Mouse (Mus musculus) embryo, embryonic 10 days (tissue): ENCODE results near the gene Cdcp2.
A peak's percentile ranks its signal among the peaks of the same experiment; 100 is the strongest.

Experiments used
- DNase-seq: peaks from one replicate; pipeline ENCODE4 v3.0.0-alpha.2; 2015; ENCODE audit warnings: low spot score

The Cdcp2 gene

GRCm38 (mm10) chr4:107096841-107097373, at the start of gene Cdcp2:
Gene Cdcp2, plus strand, starts transcription at chr4:107096891.
- peak; percentile 23 for DNase-seq

- DNase-seq = no peak
Observed at GRCm38 (mm10) chr4:107047806-107048205, 48.9 kb upstream of the Cdcp2 start.

GRCm38 (mm10) chr4:107048568-107049162, 48.0 kb upstream of the Cdcp2 start:
- DNase-seq = no peak

- DNase-seq = no peak
Observed at GRCm38 (mm10) chr4:107051889-107052288, 44.8 kb upstream of the Cdcp2 start.

GRCm38 (mm10) chr4:107052962-107053553, 43.6 kb upstream of the Cdcp2 start:
- peak; percentile 12 for DNase-seq

GRCm38 (mm10) chr4:107056088-107056487, 40.6 kb upstream of the Cdcp2 start:
- no peak for DNase-seq

- DNase-seq = no peak
Observed at GRCm38 (mm10) chr4:107058346-107058745, 38.3 kb upstream of the Cdcp2 start.

GRCm38 (mm10) chr4:107058781-107059180, 37.9 kb upstream of the Cdcp2 start:
- DNase-seq = no peak

GRCm38 (mm10) chr4:107061560-107061959, 35.1 kb upstream of the Cdcp2 start:
- DNase-seq = no peak

GRCm38 (mm10) chr4:107063214-107063613, 33.5 kb upstream of the Cdcp2 start:
- DNase-seq = no peak

- no peak for DNase-seq
Observed at GRCm38 (mm10) chr4:107064394-107065098, 32.1 kb upstream of the Cdcp2 start.

- peak; percentile 97 for DNase-seq
Observed at GRCm38 (mm10) chr4:107066252-107067124, 30.2 kb upstream of the Cdcp2 start, which contains the start of the genes Mrpl37 and Cyb5rl. Gene Mrpl37, minus strand, starts transcription at chr4:107066868. Gene Cyb5rl, plus strand, starts transcription at chr4:107066988.

GRCm38 (mm10) chr4:107067151-107067840, 29.4 kb upstream of the Cdcp2 start:
- peak; percentile 40 for DNase-seq

- no peak for DNase-seq
Observed at GRCm38 (mm10) chr4:107072343-107072742, 24.3 kb upstream of the Cdcp2 start.

GRCm38 (mm10) chr4:107075456-107075855, 21.2 kb upstream of the Cdcp2 start:
- no peak for DNase-seq

GRCm38 (mm10) chr4:107078894-107079293, 17.8 kb upstream of the Cdcp2 start:
- DNase-seq = no peak

- DNase-seq = no peak
Observed at GRCm38 (mm10) chr4:107079716-107080115, 17.0 kb upstream of the Cdcp2 start.

GRCm38 (mm10) chr4:107082185-107082584, 14.5 kb upstream of the Cdcp2 start:
- DNase-seq = no peak

GRCm38 (mm10) chr4:107083126-107083525, 13.6 kb upstream of the Cdcp2 start:
- no peak for DNase-seq

GRCm38 (mm10) chr4:107084343-107084742, 12.3 kb upstream of the Cdcp2 start:
- DNase-seq = no peak

GRCm38 (mm10) chr4:107084858-107085257, 11.8 kb upstream of the Cdcp2 start:
- peak; percentile 92 for DNase-seq
